7 mouse cellular contexts compared by ENCODE assay signal in genomic region chr17:8871997-8872593, GRCm38 (mm10).
DNase-seq lines count a peak whose midpoint lies in the region; ATAC-seq and TF ChIP-seq lines count a peak whose summit lies in the region.

No protein-coding gene starts in this region.

- WGBS in heart, embryonic 11.5 days (ENCODE audit: insufficient replicate concordance) = 14% methylated on average over 12 of the region's 12 CpGs
- WGBS in kidney, embryonic 14.5 days = 38% methylated on average over 12 of the region's 12 CpGs

- no peaks in the 10 kb centered on the region for H3K27me3 ChIP-seq in heart, embryonic 11.5 days (ENCODE audit: control insufficient read depth, insufficient read depth, low read length)
- H3K27me3 ChIP-seq in kidney, embryonic 14.5 days (ENCODE audit: control insufficient read depth, insufficient read depth, low read length) = no peaks in the 10 kb centered on the region

- DNase-seq in CD4-positive helper T cell, adult 2 months (ENCODE audit: low read depth, low spot score) = peak; percentile 18
- peak; percentile 22 for DNase-seq in NIH3T3 (ENCODE audit: low read depth)
- DNase-seq in mesoderm, embryonic 11.5 days (ENCODE audit: low read depth, low spot score) = peak; percentile 32
- no peak for DNase-seq in left cerebral cortex, adult 2 months (ENCODE audit: extremely low spot score in 1 of 2, low spot score in 2 of 2)
- no peak for DNase-seq in cerebellum, adult 11-12 months

- no peaks in the 10 kb centered on the region for H3K9me3 ChIP-seq in heart, embryonic 11.5 days (replicated peaks; ENCODE audit: control insufficient read depth, low read length)
- H3K9me3 ChIP-seq in kidney, embryonic 14.5 days (ENCODE audit: control insufficient read depth, low read length) = no peaks in the 10 kb centered on the region

- H3K27ac ChIP-seq in heart, embryonic 11.5 days (ENCODE audit: low read depth, low read length) = no peak overlapping the region
- H3K27ac ChIP-seq in kidney, embryonic 14.5 days (ENCODE audit: low read depth, low read length) = 0 out of 2 replicates have a peak overlapping the region, but pooled peaks have one; percentile 37
- no peak overlapping the region for H3K27ac ChIP-seq in left cerebral cortex, adult 2 months

- no peaks in the 10 kb centered on the region for H3K36me3 ChIP-seq in heart, embryonic 11.5 days (ENCODE audit: control insufficient read depth, insufficient read depth, low read length)
- H3K36me3 ChIP-seq in kidney, embryonic 14.5 days (ENCODE audit: control insufficient read depth, insufficient read depth, low read length) = no peaks in the 10 kb centered on the region

- peak; percentile 26; the same call in 1 of the 2 replicates for ATAC-seq in heart, embryonic 11.5 days (replicated peaks; ENCODE audit: insufficient number of reproducible peaks, low FRiP score, low TSS enrichment)
- ATAC-seq in kidney, embryonic 14.5 days (ENCODE audit: low FRiP score, low TSS enrichment) = peak; percentile 38; the same call in 1 of the 2 replicates

- H3K4me1 ChIP-seq in heart, embryonic 11.5 days (ENCODE audit: control insufficient read depth, insufficient read depth, low read length) = peaks cover 11% of the 10 kb centered on the region
- H3K4me1 ChIP-seq in kidney, embryonic 14.5 days (ENCODE audit: control insufficient read depth, insufficient read depth, low read length) = 0 out of 2 replicates have a peak, but pooled peaks cover 3% of the 10 kb centered on the region

- TF ChIP-seq CTCF in left cerebral cortex, adult 2 months (IDR thresholded peaks at IDR 0.05) = no peak

- intact Hi-C loops in left cerebral cortex, adult 2 months (cut with DNase I) = loop anchor here (5.0 kb wide), 1 partner anchor 40 kb away; no protein-coding TSS in a partner anchor

- peak overlapping the region; percentile 52 for H3K4me2 ChIP-seq in heart, embryonic 11.5 days
- no peak overlapping the region; the same call in 1 of the 2 replicates for H3K4me2 ChIP-seq in kidney, embryonic 14.5 days (replicated peaks; ENCODE audit: low read depth, low read length)

- no peak overlapping the region for H3K9ac ChIP-seq in heart, embryonic 11.5 days (ENCODE audit: low read depth, low read length)
- no peak overlapping the region for H3K9ac ChIP-seq in kidney, embryonic 14.5 days (ENCODE audit: low read depth, low read length)

- H3K4me3 ChIP-seq in heart, embryonic 11.5 days (ENCODE audit: low read depth, low read length) = no peak overlapping the region
- H3K4me3 ChIP-seq in kidney, embryonic 14.5 days (ENCODE audit: low read length) = no peak overlapping the region
- H3K4me3 ChIP-seq in left cerebral cortex, adult 2 months = no peak overlapping the region

Comparison
In these comparisons a context has a peak if more than half of its experiments do, and no peak if none do; other contexts are left out.
1. DNase-seq: peak in CD4-positive helper T cell, adult 2 months (single experiment), NIH3T3 (single experiment) and mesoderm, embryonic 11.5 days (single experiment); none in left cerebral cortex, adult 2 months (0 of 2) and cerebellum, adult 11-12 months (single experiment).